Mouse (Mus musculus) stomach, postnatal 0 days (tissue): ENCODE data around the gene Map2k5.

Experiments used
- CTCF ChIP-seq: IDR thresholded peaks from 2 replicates; pipeline ENCODE4 v1.5.1; 2016; ENCODE audit warnings: antibody characterized with exemption, low read depth, mild to moderate bottlenecking, moderate library complexity
- EP300 ChIP-seq: optimal IDR thresholded peaks from 2 replicates; pipeline ENCODE3; 2016; ENCODE audit warnings: antibody characterized with exemption

DNA sequence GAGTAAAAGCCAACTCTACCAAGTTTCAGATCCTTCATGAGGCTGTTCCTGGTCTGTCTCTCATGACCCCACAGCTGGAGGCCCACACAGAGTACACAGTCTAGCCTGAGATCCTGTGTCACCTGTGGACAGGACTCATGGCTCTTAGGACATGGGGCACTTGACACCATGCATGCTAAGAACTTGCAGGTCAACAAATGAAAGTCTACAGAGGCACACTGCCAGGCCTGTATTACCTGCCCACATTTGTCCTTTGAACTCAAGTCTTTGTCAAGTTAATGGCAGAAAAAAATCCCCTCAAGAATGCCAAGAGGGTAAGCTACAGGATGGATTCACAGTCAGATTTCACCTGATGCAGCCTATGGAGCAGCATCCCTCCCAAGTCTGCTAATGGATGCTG lies 62.5 kb downstream of the Map2k5 start:
- TF ChIP-seq CTCF: no peak
- no peak for TF ChIP-seq EP300
